Mouse (Mus musculus) heart, adult 2 months (tissue): ENCODE measurements around the gene Klrb1b. TPM values are rescaled to one million over a fixed set of nuclear protein-coding genes. Genes with fewer than 3 reads are reported as not detected.
"Not testable (repeated sequence)": the region's sequence is repeated elsewhere in the genome, so short reads cannot be mapped to it uniquely, and the experiment has no call there.

Experiments used
- DNase-seq, 2 experiments: peaks; one replicate each; pipeline ENCODE4 v3.0.0; 2021
- H3K27ac ChIP-seq: fragments of 200-600 bp; 2 replicates; pipeline ENCODE4 v1.8.1; 2022
- H3K27me3 ChIP-seq: fragments of 200-500 bp; 2 replicates; pipeline ENCODE4 v1.6.1; 2012; ENCODE audit warnings: mild to moderate bottlenecking, low read length, inconsistent platforms, mixed read lengths; ENCODE audit not compliant: control insufficient read depth, insufficient read depth
- H3K36me3 ChIP-seq: fragments of 200-500 bp; 2 replicates; pipeline ENCODE4 v1.6.1; 2012; ENCODE audit warnings: low read length, inconsistent platforms; ENCODE audit not compliant: control insufficient read depth, insufficient read depth
- H3K4me1 ChIP-seq: fragments of 200-500 bp; 2 replicates; pipeline ENCODE4 v1.6.1; 2011; ENCODE audit warnings: low read length; ENCODE audit not compliant: control insufficient read depth, insufficient read depth
- H3K4me3 ChIP-seq: fragments of 200-600 bp; 2 replicates; pipeline ENCODE4 v1.8.1; 2022
- H3K79me2 ChIP-seq: fragments of 200-500 bp; replicated peaks from 2 replicates; pipeline ENCODE4 v1.6.1; 2012; ENCODE audit warnings: mild to moderate bottlenecking, inconsistent platforms, low read length, moderate library complexity, mixed read lengths; ENCODE audit not compliant: control insufficient read depth, insufficient read depth
- H3K9ac ChIP-seq: fragments of 200-500 bp; 2 replicates; pipeline ENCODE4 v1.6.1; 2012; ENCODE audit warnings: low read depth, mild to moderate bottlenecking, control low read depth, inconsistent platforms, low read length, mixed read lengths
- CTCF ChIP-seq: fragments of 200-600 bp; IDR thresholded peaks from 2 replicates; pipeline ENCODE4 v1.8.1; 2022; ENCODE audit warnings: antibody characterized with exemption, mild to moderate bottlenecking, moderate library complexity
- EP300 ChIP-seq: fragments of 200-500 bp; IDR thresholded peaks from 2 replicates; pipeline ENCODE4 v1.6.1; 2011; ENCODE audit warnings: low read depth, low read length, control low read depth; ENCODE audit not compliant: insufficient read depth
- POLR2A ChIP-seq: fragments of 200-500 bp; IDR thresholded peaks from 2 replicates; pipeline ENCODE4 v1.6.1; 2011; ENCODE audit warnings: mild to moderate bottlenecking, low read depth, low read length, control low read depth; ENCODE audit not compliant: insufficient read depth
- WGBS: fragments of 180-500 bp; shearing (Covaris S2); methylation state at CpG from one replicate; pipeline ENCODE4 v1.1.7; 2018; 5-methylcytosine and 5-hydroxymethylcytosine counted together
- intact Hi-C: fragments of 180-260 bp; cut with DNase I; formaldehyde crosslinking; loops from one replicate; pipeline ENCODE4 v1.15.1; 2025
- polyA plus RNA-seq: library from polyadenylated mRNA; depleted of rRNA; stranded (reverse); fragments of >200 nt; gene quantifications from 2 replicates; pipeline ENCODE4 v1.2.3, GENCODE M21; 2012
- total RNA-seq, 2 experiments: library from RNA; stranded (reverse); gene quantifications; 2 replicates each; pipeline ENCODE4 v1.2.3; 2021

The Klrb1b gene
- total and polyA plus RNA-seq, 3 experiments: 0.41 TPM; not detected in 2

DNA sequence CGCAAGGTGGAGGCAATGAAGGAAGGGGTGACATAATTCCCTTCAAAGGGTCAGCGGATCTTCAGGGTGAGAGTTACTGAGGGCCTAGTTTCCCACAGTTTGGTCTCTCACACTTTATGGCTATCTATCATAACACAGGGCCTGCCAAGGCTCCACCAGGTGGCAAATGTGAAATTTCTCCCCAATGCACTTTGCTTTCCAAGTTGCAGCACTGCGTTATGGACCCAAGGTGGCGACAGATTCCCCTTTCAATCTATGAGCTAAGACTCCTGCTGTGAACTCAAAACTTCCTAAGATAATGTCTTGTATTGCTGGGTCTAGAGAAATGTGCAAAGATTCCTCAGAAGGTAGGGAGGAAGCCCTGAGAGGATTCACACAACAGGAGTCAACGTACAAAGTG is 17.6 kb downstream of the Klrb1b start:
- intact Hi-C loops: no loop called here
- Histone ChIP-seq H3K36me3 (no peaks in the 10 kb centered on the region), H3K27me3 (no peaks in the 10 kb centered on the region), H3K27ac (no peak overlapping the region), H3K4me1 (no peaks in the 10 kb centered on the region), H3K79me2 (no peaks in the 10 kb centered on the region), H3K4me3 (no peak overlapping the region), H3K9ac (no peak overlapping the region)
- peak in 1 of 2 experiments; percentile 36 for DNase-seq
- WGBS: 76% methylated on average over 5 of the region's 5 CpGs
- TF ChIP-seq POLR2A: no peak
- peak; percentile 63 for TF ChIP-seq CTCF

DNA sequence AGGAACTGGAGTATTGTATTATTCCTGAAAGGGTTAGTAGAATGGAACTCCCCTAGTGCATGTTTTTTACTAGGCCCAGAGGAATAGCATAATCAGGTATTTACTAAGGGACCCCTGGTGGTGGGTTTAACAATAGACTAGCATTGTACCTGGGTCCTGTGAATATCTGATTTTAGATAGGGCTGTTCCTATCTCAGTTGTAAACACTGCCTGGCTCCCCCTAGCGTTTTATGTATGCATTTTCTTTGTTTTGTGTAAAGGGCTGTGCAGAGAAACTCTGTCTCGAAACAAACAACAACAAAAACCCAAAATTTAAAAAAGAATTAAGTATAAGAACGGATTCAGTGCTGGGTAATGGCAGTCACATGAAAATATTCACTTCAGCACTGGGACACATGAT is 19.1 kb downstream of the Klrb1b start:
- Histone ChIP-seq H3K79me2 (no peaks in the 10 kb centered on the region), H3K4me1 (no peaks in the 10 kb centered on the region; the same call in 1 of the 2 replicates), H3K27ac (no peak overlapping the region), H3K27me3 (no peaks in the 10 kb centered on the region), H3K4me3 (no peak overlapping the region), H3K36me3 (no peaks in the 10 kb centered on the region), H3K9ac (no peak overlapping the region)
- no peak for DNase-seq
- TF ChIP-seq POLR2A (no peak), EP300 (no peak), CTCF (peak; percentile 63)
- intact Hi-C loops: loop anchor here (1.0 kb wide), 1 partner anchor 32 kb away; no protein-coding TSS in a partner anchor
- 60% methylated on average over 3 of the region's 3 CpGs for WGBS

DNA sequence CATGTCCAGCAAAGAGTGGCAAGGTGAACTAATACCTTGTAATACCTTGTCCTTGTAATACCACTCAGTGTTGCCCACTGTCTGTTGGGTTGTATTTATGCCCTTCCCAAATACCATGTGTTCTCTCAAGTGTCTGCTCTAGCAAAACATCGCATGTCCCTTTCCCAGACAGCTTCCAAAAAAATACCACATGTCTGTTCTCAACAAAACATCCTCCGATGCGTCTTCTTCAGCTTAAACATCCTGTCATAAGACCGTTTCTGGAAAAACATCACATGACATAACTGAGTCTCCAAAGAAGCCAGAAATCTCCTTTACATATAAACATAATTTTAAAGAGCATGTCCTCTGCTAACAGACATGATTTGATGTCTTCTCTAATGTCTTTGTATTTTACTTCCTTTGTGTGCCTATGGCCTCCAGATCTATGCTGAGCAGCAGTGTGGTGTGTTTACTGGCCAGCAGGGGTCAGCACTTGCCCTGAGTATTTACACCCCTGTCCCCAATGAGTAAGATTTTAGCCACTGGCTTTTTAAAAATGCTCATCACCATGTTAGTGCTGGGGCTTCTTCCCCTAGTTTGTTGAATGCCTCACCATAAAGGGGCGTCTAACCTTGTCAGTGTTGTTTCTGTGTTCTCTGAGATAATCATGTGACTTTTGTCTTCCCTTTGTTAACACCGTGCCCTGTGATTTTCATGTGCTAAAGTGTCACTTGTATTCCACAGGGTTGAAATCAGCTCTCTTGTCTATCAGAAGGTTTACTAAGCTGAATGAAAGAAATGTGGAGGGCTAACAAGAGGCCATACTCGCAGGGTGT is 21.1 kb downstream of the Klrb1b start:
- H3K27ac ChIP-seq, H3K36me3 ChIP-seq, intact Hi-C loops, H3K9ac ChIP-seq, H3K79me2 ChIP-seq, H3K4me3 ChIP-seq, H3K27me3 ChIP-seq, H3K4me1 ChIP-seq: not testable (repeated sequence)
- TF ChIP-seq CTCF: peak; percentile 75
- DNase-seq: peak; percentile 68
- 62% methylated on average over 7 of the region's 7 CpGs for WGBS

DNA sequence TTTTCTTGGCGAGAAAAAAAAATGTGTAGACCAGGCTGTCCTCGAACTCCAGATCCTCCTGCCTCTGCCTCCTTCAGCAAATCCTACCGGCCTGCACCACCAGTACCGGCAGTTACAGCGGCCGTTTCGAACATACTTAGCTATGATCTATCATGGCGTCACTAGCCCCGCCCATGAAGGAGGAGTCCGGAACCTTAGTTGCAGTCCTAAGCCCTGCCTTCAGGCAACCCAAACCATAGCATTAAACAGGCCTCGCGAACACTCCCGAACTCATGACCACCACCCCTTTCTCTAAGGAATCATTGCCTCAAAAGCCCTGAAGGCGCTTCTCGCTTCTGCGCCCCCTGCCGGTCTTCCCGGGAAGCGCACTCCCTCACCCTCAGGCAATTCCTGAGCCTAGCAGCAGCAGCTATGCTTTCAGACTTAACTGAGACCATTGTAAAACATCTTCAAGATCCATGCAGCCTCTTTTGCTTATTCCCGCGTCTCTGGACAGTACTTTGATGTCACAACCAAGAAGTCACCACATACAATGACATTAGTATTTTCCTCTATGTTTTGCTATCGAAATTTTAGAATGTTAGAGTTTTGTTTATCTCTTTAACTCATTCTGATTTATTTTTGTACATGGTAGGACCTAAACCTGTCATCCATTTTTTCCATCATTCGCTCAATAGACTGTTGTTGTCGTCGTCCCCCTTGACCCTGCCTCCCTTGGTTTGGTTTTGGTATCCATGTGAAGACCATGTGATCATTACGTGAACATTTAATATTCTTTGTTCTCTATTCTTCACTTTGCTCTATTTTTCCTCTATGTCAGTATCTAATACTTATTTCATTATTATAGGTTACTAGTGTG is 22.9 kb downstream of the Klrb1b start:
- TF ChIP-seq POLR2A (peak; percentile 22; the same call in 1 of the 2 replicates), CTCF (no peak; the same call in 1 of the 2 replicates), EP300 (no peak; the same call in none of the 2 replicates)
- Histone ChIP-seq H3K27me3 (no peaks in the 10 kb centered on the region), H3K27ac (no peak overlapping the region), H3K4me1 (no peaks in the 10 kb centered on the region; the same call in 1 of the 2 replicates), H3K9ac (no peak overlapping the region), H3K79me2 (no peaks in the 10 kb centered on the region), H3K36me3 (no peaks in the 10 kb centered on the region), H3K4me3 (peak overlapping the region; percentile 43)
- 7% methylated on average over 26 of the region's 26 CpGs for WGBS
- DNase-seq: peak; percentile 94
- intact Hi-C loops: loop anchor here (1.0 to 2.0 kb wide), 2 partner anchors 35 to 38 kb away; no protein-coding TSS in a partner anchor

DNA sequence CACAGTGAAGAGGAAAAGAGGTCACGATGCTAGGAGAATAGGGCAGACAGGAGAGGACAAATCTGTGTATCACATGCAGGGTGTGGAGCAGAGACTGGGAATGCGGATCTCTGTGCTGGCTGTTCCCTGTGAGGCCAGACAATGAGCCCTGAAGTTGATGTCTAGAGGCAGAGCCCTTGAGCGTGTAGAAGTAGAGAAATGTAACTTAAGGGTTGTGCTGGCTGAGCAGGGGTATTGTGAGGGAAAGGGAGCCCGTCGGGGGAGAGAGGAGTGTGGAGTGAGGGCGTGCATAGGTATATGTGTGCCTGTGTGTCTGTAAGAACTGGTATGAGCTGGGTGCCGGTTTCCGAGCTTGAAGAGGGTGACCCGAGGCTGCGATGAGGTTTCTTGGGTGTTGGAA is 23.6 kb downstream of the Klrb1b start:
- Histone ChIP-seq H3K36me3 (no peaks in the 10 kb centered on the region), H3K9ac (peak overlapping the region; percentile 28), H3K79me2 (no peaks in the 10 kb centered on the region), H3K4me1 (no peaks in the 10 kb centered on the region; the same call in 1 of the 2 replicates), H3K4me3 (peak overlapping the region; percentile 43), H3K27me3 (no peaks in the 10 kb centered on the region), H3K27ac (no peak overlapping the region)
- intact Hi-C loops: loop anchor here (2.0 kb wide), 1 partner anchor 38 kb away; no protein-coding TSS in a partner anchor
- TF ChIP-seq CTCF (no peak), POLR2A (no peak), EP300 (no peak)
- 15% methylated on average over 10 of the region's 10 CpGs for WGBS
- DNase-seq: no peak

DNA sequence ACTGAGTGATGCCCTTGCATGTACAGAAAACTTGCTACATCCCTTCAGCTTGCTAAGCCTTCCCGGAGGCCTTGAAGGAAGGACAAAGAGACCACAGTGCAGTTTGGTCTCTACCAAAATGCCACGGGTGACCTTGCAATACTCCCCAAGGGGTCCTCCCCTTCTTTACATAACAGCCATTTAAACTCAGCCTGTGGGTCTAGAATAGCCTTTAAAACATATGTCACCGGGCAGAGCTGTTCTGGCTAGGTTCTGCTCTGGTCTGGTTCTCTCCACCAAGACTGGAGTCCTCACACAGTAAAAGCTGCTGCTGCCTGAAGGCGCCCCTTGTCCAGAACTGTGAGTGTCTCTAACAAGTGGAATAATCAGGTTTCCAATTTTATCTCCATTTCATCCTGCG is 25.4 kb downstream of the Klrb1b start:
- H3K4me1 ChIP-seq, H3K79me2 ChIP-seq, intact Hi-C loops, H3K9ac ChIP-seq, H3K27ac ChIP-seq, H3K36me3 ChIP-seq, H3K4me3 ChIP-seq, DNase-seq, H3K27me3 ChIP-seq: not testable (repeated sequence)
- 86% methylated on average over 5 of the region's 5 CpGs for WGBS
